Mouse (Mus musculus) spleen, postnatal 4 days (tissue): ENCODE results near the gene Usp12.

Experiments
- DNase-seq, 2 experiments: peaks; one replicate each; pipeline ENCODE4 v3.0.0; 2022; ENCODE audit warnings: low spot score in 2 of 2

Usp12 gene

DNA sequence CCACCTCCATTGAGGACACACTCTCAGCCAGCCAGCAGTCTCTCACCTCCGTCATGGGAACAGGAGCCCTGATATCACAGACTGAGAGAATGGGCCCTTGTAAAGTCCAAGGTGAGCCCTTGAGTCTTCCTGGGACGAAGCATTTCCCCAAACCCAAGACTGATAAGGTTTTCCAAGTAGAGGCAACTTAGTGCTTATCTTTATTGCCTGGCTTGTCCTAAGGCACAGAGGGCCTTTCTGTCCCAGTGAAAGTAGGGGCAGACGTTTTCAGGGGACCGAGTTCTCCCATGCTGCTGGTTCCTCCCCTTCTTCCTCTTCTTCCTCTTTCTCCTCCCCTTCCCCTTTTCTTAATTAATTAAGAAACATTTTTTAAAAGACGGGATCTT, 101.8 kb downstream of the Usp12 start:
- DNase-seq = no peak

DNA sequence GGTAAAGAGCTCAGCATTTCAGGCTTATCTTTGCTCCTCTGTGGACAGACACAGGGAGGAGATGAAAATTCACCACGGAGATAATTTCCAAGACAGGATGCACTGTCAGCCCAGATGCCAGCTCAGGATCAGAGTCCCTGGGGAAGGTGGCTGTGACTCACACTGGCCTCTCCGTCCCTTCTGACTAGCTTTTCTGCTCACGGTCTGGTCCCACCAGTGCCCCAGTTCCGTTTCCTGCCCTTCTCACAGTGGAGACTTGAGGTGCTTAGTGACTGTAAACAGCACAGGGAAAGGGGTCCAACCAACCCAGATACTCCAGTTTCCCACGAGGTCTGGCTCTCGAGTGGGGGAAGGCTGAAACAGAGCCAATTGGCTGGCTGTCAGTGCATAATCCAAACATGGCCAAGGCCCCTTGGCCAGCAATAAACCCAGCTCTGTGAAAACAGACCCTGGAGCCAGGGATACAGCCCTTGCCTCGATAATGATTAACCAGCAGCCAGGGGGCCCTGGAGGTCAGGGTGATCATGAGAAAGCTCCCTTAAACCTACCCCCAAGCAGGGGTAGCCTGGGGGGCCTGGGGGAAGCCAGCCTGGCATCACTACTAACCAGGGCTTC, 102.3 kb downstream of the Usp12 start:
- DNase-seq = no peak

DNA sequence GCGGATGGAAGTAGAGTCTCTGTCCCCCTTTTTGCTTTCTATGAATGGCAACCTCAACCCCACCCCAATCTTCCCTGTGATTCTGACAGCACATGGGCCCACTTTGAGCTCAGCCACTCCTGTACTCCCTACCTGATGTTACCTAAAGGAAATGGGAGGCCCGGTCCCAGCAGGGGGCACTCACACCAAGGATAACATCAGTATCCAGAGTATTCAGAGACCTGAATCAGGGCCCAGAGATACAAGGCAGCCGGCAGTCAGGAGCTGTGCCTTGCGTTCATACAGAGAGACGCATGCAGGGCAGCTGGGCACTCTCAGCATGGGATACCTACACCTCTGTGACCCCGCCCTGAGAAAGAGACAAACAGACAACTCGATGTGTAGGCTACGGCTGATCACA, 103.1 kb downstream of the Usp12 start:
- peak in 1 of 2 experiments; percentile 40 for DNase-seq

DNA sequence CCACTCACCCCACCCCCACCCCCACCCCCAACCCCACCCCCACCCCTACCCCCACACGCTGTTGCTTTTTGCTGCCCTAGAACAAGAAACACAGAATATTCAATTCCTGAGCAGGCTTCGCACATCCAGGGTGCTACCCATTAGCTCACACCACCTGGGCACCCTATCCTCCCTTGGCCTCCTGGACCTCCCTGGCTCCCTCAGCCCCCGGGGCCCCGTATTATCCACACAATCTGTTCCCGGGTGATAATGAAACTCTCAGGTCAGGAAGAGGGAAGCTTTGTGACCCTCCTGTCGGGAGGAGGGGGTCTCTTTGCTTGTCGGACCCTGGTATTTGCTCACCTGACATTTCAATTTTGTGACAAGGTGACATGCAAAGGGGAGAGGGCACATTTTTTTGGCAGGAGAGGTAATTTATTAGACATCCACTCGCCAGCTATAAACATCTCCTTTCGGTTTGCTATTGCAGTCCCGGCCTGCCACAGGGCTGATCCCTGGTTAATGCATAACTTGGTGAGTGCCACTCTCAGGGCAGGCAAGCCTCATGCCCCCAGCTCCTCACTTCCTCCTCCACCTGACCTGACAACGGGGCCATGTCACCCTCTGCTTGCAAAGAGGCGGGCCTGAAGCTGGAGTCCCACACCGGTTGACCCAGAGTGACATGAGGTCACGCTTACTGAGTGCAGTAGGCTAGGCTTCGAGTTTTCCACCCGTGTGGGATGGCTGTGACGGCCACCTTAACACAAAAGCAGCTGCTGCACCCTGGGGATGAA, 107.1 kb downstream of the Usp12 start:
- no peak for DNase-seq

DNA sequence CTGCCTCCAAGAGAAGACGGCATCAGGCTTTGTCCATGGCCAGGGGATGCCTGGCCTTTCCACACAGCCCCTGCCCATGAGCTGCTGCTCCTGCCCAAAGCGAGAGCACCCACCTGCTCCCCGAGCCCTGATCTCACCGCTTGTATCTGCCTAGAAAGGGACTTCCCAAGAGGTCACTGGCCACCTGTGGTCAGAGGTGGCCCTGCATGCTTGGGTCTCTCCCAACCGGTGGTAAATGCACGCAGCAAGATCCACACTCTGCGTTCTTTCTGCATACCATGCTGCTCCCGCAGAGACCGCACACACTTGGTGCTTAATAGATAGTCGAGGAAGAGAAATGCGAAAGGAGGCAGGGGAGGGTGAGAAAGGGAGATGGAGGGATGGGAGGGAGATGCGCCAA, 107.9 kb downstream of the Usp12 start:
- DNase-seq = no peak
